Mouse (Mus musculus): ENCODE results near the gene Mrpl55. TPM values are rescaled to one million over a fixed set of nuclear protein-coding genes. Genes with fewer than 3 reads are reported as not detected.

Gene Mrpl55
- 4.0 and 5.3 TPM in 2 replicates for polyA plus RNA-seq (2012)

DNA sequence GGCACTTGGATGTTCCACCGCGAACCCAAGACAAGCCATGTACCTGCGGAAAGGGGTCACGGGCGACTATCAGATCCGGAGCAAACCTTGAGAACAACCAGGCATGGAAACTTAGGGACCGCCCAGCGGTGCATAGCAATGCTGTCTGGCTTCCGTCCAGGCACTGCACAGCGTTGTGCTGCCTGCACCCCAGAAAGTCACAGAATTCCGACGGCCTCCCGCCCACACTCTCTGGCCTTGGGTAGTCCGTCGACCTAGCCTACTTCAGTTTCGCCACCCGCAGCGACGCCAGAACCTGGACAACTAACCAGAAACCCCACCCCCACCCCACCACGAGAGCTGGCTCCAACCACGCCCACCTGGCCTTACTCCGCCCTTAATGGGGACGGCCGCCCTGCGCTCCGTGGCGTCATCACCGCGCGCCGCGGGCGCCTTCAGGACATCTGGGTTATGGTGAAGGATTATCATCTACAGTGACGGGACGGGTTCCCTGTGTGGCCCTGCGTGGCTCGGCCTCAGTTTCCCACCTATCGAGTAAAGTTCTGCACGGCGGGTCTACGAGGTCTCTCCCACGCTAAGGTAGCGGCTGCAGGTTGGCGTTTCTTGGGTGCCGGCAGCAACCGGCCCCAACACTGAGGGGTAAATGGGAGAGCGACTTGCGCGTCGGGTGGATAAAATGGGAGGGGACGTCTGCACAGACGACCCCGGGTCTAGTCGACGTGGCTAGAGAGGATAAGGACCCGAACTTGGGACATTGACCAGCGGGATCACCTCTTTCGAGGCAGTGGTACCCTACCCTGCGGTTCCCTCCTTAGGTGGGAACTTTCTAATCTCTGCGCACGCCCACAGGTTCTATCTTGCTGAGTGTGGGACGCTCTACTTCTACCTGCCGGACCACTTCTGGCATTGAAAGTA is at the start of gene Mrpl55:
TSS of gene Mrpl55 (plus strand) at position 406 of the 915 bp plus-strand sequence.
- Histone ChIP-seq H3K9me3 (ENCODE audit: control insufficient read depth, low read length) (no peaks in the 10 kb centered on the region), H3K4me1 (ENCODE audit: control insufficient read depth) (peaks cover 56% of the 10 kb centered on the region), H3K27me3 (ENCODE audit: control insufficient read depth) (no peaks in the 10 kb centered on the region), H3K4me3 (replicated peaks) (peak within 1 kb of the TSS; percentile 93), H3K36me3 (ENCODE audit: control insufficient read depth) (peaks cover 43% of the 10 kb centered on the region)
- TF ChIP-seq GATA1 (IDR thresholded peaks at IDR 0.05; ENCODE audit: low read length) (no peak), TAL1 (IDR thresholded peaks at IDR 0.05; ENCODE audit: low read length) (no peak)

DNA sequence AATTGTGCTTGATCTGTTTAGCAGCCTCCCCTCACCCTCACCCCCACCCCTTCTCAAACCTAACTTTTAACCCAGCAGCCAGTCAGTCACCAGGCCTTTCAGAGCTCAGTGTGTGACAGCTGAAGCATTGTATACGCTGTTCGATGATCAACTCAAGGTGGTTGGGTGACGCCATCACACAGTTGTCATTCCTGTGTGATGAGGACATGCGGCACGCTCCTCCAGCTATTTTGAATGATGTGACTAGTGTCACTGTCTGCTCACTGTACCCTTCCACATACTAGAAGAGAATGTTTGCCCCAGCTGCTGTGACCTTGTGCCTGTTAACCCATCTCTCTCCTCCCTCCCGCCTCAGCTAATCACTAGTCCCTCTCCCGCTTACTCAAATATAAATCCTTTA is 48.1 kb upstream of the Mrpl55 start:
- H3K36me3 ChIP-seq (ENCODE audit: control insufficient read depth): peaks cover 48% of the 10 kb centered on the region
- H3K27me3 ChIP-seq (ENCODE audit: control insufficient read depth): no peaks in the 10 kb centered on the region; the same call in 1 of the 2 replicates
- H3K9me3 ChIP-seq (ENCODE audit: control insufficient read depth, low read length): no peaks in the 10 kb centered on the region
- no peak overlapping the region for H3K4me3 ChIP-seq (replicated peaks)
- H3K4me1 ChIP-seq (ENCODE audit: control insufficient read depth): peaks cover 12% of the 10 kb centered on the region
- TF ChIP-seq TAL1 (IDR thresholded peaks at IDR 0.05; ENCODE audit: low read length) (no peak), GATA1 (IDR thresholded peaks at IDR 0.05; ENCODE audit: low read length) (no peak)

DNA sequence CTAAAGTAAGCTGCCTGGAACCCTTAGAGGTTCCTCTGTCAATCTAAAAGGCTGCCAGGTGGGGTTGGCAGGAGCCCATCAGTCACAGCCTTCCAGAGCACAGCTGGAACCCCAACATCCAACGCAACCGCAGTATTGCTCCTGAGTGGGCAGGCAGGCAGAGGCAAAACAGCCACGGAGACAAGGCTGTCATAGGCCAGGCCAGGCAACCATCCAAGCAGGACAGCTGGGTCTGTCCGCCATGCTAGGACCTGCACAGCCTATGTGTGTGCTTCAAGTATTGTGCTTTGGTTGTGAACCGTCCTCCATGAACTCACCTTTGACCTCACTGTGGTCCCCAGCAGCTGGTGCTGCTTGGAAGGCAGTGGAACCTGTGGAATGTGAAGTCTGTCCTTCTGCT is 46.4 kb upstream of the Mrpl55 start:
- Histone ChIP-seq H3K36me3 (ENCODE audit: control insufficient read depth) (peaks cover 65% of the 10 kb centered on the region), H3K9me3 (ENCODE audit: control insufficient read depth, low read length) (no peaks in the 10 kb centered on the region), H3K4me3 (replicated peaks) (no peak overlapping the region), H3K4me1 (ENCODE audit: control insufficient read depth) (peaks cover 27% of the 10 kb centered on the region), H3K27me3 (ENCODE audit: control insufficient read depth) (no peaks in the 10 kb centered on the region)
- TF ChIP-seq GATA1 (IDR thresholded peaks at IDR 0.05; ENCODE audit: low read length) (no peak), TAL1 (IDR thresholded peaks at IDR 0.05; ENCODE audit: low read length) (no peak)

DNA sequence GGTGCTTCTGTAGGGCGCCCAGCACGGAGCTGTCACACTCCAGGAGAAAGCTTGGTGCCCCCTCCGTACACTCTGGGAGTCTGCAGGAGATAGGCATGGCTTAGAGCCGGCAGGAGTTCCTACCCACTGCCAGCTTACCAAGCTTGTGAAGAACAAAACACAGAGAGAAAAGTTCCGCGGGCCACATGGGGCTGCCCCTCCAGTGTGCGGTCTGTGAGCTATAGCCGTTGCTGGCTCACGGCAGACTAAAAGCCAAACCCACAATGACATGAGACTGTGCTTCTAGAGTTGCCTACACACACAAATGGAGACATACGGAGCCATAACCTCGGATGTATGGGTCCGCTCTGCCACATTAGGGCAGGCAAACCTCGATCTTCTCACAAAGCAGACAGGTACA is 43.2 kb upstream of the Mrpl55 start:
- H3K36me3 ChIP-seq (ENCODE audit: control insufficient read depth): peaks cover 83% of the 10 kb centered on the region
- no peak for TF ChIP-seq TAL1 (IDR thresholded peaks at IDR 0.05; ENCODE audit: low read length)
- no peak for TF ChIP-seq GATA1 (IDR thresholded peaks at IDR 0.05; ENCODE audit: low read length)
- H3K4me1 ChIP-seq (ENCODE audit: control insufficient read depth): peaks cover 52% of the 10 kb centered on the region

DNA sequence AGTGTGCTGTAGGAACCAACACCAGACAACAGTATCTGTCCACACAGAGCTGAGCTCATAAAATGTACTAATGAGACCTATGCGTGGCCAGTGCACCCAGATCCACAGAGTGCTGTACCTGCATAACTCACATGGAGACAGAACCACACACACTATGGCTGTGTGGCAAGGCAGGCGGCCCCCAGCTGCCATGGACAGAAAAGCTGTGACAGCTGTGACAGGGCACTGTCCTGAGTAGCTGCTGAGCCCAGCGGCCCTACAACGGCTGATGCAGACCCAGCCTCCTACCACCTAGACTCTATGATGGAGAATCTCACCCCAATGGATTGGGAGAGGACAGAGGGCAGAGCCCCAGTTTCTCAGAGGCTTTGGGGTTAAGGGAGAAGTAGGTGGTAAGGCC is 42.7 kb upstream of the Mrpl55 start:
- Histone ChIP-seq H3K27me3 (ENCODE audit: control insufficient read depth) (no peaks in the 10 kb centered on the region), H3K4me3 (replicated peaks) (no peak overlapping the region), H3K9me3 (ENCODE audit: control insufficient read depth, low read length) (no peaks in the 10 kb centered on the region), H3K36me3 (ENCODE audit: control insufficient read depth) (peaks cover 79% of the 10 kb centered on the region), H3K4me1 (ENCODE audit: control insufficient read depth) (peaks cover 56% of the 10 kb centered on the region)
- no peak for TF ChIP-seq GATA1 (IDR thresholded peaks at IDR 0.05; ENCODE audit: low read length)
- no peak for TF ChIP-seq TAL1 (IDR thresholded peaks at IDR 0.05; ENCODE audit: low read length)

More for the DNA sequence above, 43.2 kb upstream of the Mrpl55 start:
- Histone ChIP-seq H3K9me3 (ENCODE audit: control insufficient read depth, low read length) (no peaks in the 10 kb centered on the region), H3K4me3 (replicated peaks) (no peak overlapping the region), H3K27me3 (ENCODE audit: control insufficient read depth) (no peaks in the 10 kb centered on the region)

DNA sequence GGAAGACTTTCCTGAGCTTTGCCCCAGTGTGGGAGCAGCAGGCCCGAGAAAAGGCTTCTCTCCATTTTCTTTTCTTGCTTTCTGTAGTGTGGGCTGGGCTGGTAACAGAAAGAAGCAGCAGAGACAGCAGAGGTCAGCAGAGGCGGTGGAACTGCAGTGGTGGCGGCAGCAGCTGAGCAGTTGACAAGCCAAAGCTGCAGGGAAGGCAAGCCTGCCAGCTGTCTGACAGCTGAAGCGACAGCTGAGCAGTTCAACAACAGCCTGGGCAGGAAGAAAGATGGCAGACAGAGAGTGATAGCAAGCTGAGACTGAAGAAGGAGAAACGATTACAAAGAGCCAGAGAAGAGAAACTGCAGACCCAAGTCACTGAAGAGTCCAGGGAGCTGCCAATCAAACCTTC is 40.9 kb upstream of the Mrpl55 start:
- H3K27me3 ChIP-seq (ENCODE audit: control insufficient read depth): no peaks in the 10 kb centered on the region
- H3K4me3 ChIP-seq (replicated peaks): peak overlapping the region; percentile 4
- H3K9me3 ChIP-seq (ENCODE audit: control insufficient read depth, low read length): no peaks in the 10 kb centered on the region
- peaks cover 63% of the 10 kb centered on the region for H3K36me3 ChIP-seq (ENCODE audit: control insufficient read depth)
- peaks cover 64% of the 10 kb centered on the region for H3K4me1 ChIP-seq (ENCODE audit: control insufficient read depth)
- TF ChIP-seq TAL1 (IDR thresholded peaks at IDR 0.05; ENCODE audit: low read length): no peak
- TF ChIP-seq GATA1 (IDR thresholded peaks at IDR 0.05; ENCODE audit: low read length): no peak

DNA sequence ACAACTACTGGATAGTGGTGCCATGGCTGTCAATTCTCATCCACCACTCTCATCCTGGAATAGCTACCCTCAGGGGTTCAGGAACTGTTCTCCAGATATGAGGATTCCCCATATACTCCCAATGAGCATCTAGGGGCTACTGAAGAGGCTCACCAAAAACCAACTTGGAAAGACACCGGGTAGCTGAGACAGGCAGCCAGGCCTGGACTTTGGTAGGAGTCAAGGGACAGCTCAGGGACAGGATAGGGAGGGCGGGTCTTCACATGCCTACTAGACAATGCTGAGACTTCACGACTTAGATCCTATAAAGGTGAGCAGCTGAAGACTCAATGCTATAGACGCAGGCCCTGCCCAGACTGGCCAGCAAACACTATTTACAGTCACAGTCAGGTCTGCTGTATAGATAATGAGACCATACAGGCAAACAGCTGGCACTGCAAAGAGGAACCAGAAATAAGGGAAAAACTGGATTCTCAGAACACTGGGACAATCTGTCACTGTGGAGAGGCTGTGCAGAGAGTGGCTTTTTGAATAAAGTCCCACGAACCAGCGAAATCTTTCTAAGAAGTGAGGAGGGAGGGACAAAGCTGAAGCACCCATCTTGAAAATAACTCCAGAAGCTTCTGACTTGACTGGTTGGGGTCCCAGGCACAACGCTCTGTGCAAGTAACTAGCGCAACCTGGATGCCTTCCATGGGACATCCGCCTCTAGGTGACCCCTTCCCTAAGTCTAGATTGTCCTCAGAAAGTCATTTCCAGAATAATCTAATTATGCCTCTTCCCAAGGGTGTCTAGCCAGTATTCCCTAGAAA is 39.6 kb upstream of the Mrpl55 start:
- H3K4me3 ChIP-seq (replicated peaks): peak overlapping the region; percentile 77
- H3K36me3 ChIP-seq (ENCODE audit: control insufficient read depth): peaks cover 51% of the 10 kb centered on the region
- no peaks in the 10 kb centered on the region for H3K9me3 ChIP-seq (ENCODE audit: control insufficient read depth, low read length)
- TF ChIP-seq GATA1 (IDR thresholded peaks at IDR 0.05; ENCODE audit: low read length) (no peak), TAL1 (IDR thresholded peaks at IDR 0.05; ENCODE audit: low read length) (no peak)
- peaks cover 75% of the 10 kb centered on the region for H3K4me1 ChIP-seq (ENCODE audit: control insufficient read depth)
- H3K27me3 ChIP-seq (ENCODE audit: control insufficient read depth): no peaks in the 10 kb centered on the region

DNA sequence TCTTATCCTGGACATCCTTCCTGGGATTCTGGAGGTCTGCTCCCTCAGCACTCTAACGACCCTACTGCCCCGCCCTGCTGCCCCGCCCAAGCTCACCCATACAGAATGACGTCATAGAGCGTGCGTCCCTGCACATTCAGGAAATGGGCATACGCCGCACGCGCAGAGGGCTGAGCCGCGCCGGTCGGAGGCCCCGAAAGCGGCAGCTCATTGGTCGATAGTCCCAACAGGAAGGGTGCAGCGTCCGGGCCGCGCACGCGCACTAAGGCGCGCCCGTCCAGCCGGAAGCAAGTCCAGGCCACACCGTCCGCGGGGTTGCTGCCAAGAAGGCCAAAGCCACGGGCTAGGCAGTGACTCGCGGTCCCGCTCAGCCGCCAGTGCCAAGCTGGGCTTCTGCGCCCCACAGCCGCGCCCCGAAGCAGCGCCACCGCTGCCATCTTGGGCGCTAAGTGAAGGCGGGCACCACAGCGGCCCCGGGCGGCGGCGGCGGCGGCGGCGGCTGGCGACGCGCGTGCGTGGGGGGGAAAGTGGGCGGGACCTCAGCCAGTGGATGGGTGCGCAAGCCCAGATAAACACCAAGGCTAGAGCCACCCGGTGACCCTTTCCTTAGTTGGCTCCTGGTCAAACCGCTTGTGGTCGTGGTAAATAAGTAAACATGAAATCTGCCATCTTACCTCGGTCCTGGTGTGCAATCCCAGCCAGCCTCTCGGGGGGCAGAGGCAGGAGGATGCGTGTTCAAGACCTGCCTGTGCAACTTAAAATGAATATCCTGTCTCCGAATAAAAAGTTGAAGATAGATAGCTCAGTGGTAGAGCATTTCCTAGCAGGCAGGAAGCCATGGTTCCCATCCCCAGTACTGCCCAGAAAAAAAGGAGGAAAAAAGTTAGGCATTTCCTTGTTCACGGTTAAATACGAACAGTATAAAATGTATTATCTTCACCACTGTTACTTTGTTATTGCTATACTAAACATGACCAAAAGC is 38.7 kb upstream of the Mrpl55 start, which contains the start of gene Iba57:
TSS of gene Iba57 (minus strand) at position 485 of the 982 bp plus-strand sequence.
- TF ChIP-seq GATA1 (IDR thresholded peaks at IDR 0.05; ENCODE audit: low read length) (peak; percentile 22; the same call in 1 of the 2 replicates), TAL1 (IDR thresholded peaks at IDR 0.05; ENCODE audit: low read length) (no peak)
- H3K4me1 ChIP-seq (ENCODE audit: control insufficient read depth): peaks cover 84% of the 10 kb centered on the region

More for the DNA sequence above, 38.7 kb upstream of the Mrpl55 start, which contains the start of gene Iba57:
- Histone ChIP-seq H3K36me3 (ENCODE audit: control insufficient read depth) (peaks cover 42% of the 10 kb centered on the region), H3K4me3 (replicated peaks) (peak within 1 kb of the TSS; percentile 77), H3K9me3 (ENCODE audit: control insufficient read depth, low read length) (no peaks in the 10 kb centered on the region), H3K27me3 (ENCODE audit: control insufficient read depth) (no peaks in the 10 kb centered on the region)

Data from erythroblast, embryonic 14.5 days (primary cell).